Mouse (Mus musculus): Measurements from ENCODE around the gene Kat5.

DNA sequence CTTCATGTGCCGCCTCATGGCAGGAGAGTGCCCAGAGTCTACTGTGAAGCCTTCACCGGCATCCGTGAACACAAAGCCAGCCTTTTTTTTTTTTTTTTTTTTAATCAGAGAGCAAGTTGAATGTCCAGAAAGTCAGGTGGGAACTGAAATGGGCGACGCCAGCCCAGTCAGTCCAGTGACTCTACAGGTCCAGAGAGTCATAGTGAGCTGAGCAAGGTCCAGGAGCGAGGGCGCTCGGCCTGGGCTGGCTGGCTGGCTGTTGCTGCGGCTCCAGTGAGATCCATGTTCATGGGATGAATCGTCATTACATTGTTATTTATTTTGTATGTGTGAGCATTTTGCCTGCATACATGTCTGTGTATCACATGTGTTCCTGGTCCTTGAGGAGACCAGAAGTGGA lies 47.3 kb downstream of the Kat5 start:
- no peak for TF ChIP-seq CTCF (IDR thresholded peaks at IDR 0.05; ENCODE audit: borderline replicate concordance, insufficient read depth, low read length)
- TF ChIP-seq POLR2A (IDR thresholded peaks at IDR 0.05; ENCODE audit: low read depth, low read length): no peak

All from embryonic fibroblast, embryonic 13.5 days (primary cell).